Mouse (Mus musculus): ENCODE results near the gene Aox4.

DNA sequence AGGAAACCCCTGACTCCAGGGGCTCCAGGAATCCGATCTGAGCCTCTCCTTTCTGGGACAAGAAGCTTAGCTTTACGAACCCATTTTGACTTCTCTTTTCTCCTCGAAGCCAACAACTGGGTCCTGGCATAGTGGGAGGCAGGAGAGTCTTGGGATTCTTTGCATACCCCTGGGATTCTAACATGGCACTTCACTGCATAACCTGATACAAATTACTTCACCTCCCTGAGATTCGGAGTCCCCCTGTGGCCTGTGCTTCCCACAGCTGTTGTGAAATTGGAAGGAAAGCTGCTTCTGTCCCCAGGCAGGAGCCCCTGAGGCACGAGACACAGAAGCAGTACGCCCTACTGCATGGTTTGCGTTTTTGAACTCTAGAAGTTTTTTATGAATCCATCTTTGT lies 68.3 kb downstream of the Aox4 start:
- TF ChIP-seq GATA1 (IDR thresholded peaks at IDR 0.05; ENCODE audit: borderline replicate concordance, low read length) (no peak), FLI1 (IDR thresholded peaks at IDR 0.05; ENCODE audit: low read length) (no peak)

Measured in megakaryocyte, embryonic 14.5 days (primary cell).